Mouse (Mus musculus): Measurements from ENCODE around the gene H2-M5. TPM values are rescaled to one million over a fixed set of nuclear protein-coding genes. Genes with fewer than 3 reads are reported as not detected.
"Not testable (repeated sequence)": the region's sequence is repeated elsewhere in the genome, so short reads cannot be mapped to it uniquely, and the experiment has no call there.

H2-M5 gene
- polyA plus RNA-seq (2014; fragmentation: Nextera tagmentation; extraction: Ambion mirVana) = 0.39 and 0.45 TPM in 2 replicates

DNA sequence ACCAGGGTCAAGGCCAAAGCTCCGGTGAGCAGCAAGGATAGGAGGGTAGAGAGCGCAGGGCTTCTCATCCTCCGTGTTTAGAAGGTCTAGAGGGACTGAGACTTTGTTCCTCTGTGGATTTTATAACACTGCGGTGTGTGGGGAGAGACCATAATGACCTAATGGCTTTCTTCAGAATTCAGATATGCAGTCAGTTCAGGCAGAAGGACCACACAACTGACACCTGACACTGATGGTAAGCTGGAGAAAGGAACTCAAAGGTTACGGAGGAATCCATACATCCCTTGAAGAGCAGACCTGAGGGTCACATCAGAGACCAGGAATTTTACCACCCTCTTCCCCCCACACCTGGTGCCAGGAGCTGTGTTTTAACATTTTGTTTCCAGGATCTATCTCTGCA is at the start of gene H2-M5:
Gene H2-M5, minus strand, starts transcription at position 101 of the 400 bp plus-strand sequence.
- H3K4me3 ChIP-seq (ENCODE audit: low read depth, low read length) = no peak within 1 kb of the TSS
- no peak for DNase-seq (ENCODE audit: low spot score)
- H3K4me1 ChIP-seq (ENCODE audit: control insufficient read depth, insufficient read depth, low read length) = no peaks in the 10 kb centered on the region
- no peak for ATAC-seq (replicated peaks; ENCODE audit: insufficient number of reproducible peaks, low FRiP score, low TSS enrichment, low read depth)
- peaks cover 9% of the 10 kb centered on the region for H3K27me3 ChIP-seq (ENCODE audit: control insufficient read depth, insufficient read depth, low read length)
- no peak within 1 kb of the TSS for H3K27ac ChIP-seq (replicated peaks; ENCODE audit: low read depth, low read length)
- 16% methylated on average over 5 of the region's 5 CpGs for WGBS
- H3K9me3 ChIP-seq (replicated peaks; ENCODE audit: control insufficient read depth, low read length) = no peaks in the 10 kb centered on the region
- H3K4me2 ChIP-seq (ENCODE audit: low read depth, low read length) = no peak within 1 kb of the TSS
- H3K9ac ChIP-seq (replicated peaks; ENCODE audit: low read length) = no peak within 1 kb of the TSS
- no peaks in the 10 kb centered on the region for H3K36me3 ChIP-seq (replicated peaks; ENCODE audit: control insufficient read depth, insufficient read depth, low read depth, low read length)

DNA sequence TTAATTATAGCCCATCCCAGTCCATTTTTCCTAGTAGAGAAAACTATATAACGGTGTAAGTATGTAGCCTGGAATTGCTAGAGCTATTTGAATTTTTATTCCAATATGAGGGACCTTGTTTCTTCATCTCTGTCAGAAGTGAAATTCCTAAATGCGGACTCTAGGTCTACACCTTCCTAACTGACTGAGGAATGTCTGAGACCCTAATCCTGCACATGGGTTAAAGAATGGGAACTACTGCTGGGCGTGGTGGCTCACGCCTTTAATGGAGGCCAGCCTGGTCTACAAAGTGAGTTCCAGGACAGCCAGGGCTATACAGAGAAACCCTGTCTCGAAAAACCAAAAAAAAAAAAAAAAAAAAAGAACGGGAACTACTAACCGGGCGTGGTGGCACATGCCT is 39.8 kb upstream of the H2-M5 start:
- Histone ChIP-seq H3K4me2 (ENCODE audit: low read depth, low read length) (peak overlapping the region; percentile 33), H3K9ac (replicated peaks; ENCODE audit: low read length) (no peak overlapping the region), H3K36me3 (replicated peaks; ENCODE audit: control insufficient read depth, insufficient read depth, low read depth, low read length) (no peaks in the 10 kb centered on the region), H3K4me1 (ENCODE audit: control insufficient read depth, insufficient read depth, low read length) (no peaks in the 10 kb centered on the region), H3K27me3 (ENCODE audit: control insufficient read depth, insufficient read depth, low read length) (no peaks in the 10 kb centered on the region), H3K27ac (replicated peaks; ENCODE audit: low read depth, low read length) (peak overlapping the region; percentile 94), H3K9me3 (replicated peaks; ENCODE audit: control insufficient read depth, low read length) (no peaks in the 10 kb centered on the region), H3K4me3 (ENCODE audit: low read depth, low read length) (peak overlapping the region; percentile 24)
- WGBS = 67% methylated on average over 7 of the region's 8 CpGs
- no peak for DNase-seq (ENCODE audit: low spot score)
- peak; percentile 15; the same call in 1 of the 2 replicates for ATAC-seq (replicated peaks; ENCODE audit: insufficient number of reproducible peaks, low FRiP score, low TSS enrichment, low read depth)

DNA sequence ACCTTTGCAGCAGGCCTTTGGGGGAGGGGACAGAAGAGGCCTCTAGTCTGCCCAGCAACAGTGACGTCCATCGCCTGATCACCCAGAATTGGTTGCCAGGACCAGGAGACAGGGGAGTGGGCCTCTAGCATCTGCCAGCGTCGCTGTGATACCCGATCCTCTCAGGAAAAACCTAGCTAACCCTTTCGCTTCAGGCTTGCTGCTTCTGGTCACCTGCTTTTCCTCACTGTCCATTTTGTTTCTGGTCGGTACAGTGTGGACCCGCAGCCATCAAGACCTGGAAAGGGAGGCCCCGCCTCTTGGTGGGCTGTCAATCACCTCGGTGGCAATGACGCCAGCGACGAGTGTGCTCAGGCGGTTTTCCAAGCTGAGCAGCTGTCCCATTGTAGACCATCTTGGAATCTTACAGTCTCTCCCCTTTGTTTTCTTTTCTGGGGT is 39.4 kb upstream of the H2-M5 start:
- Histone ChIP-seq H3K27me3 (ENCODE audit: control insufficient read depth, insufficient read depth, low read length) (no peaks in the 10 kb centered on the region), H3K36me3 (replicated peaks; ENCODE audit: control insufficient read depth, insufficient read depth, low read depth, low read length) (no peaks in the 10 kb centered on the region), H3K4me3 (ENCODE audit: low read depth, low read length) (peak overlapping the region; percentile 24), H3K4me1 (ENCODE audit: control insufficient read depth, insufficient read depth, low read length) (no peaks in the 10 kb centered on the region), H3K27ac (replicated peaks; ENCODE audit: low read depth, low read length) (peak overlapping the region; percentile 94), H3K9ac (replicated peaks; ENCODE audit: low read length) (peak overlapping the region; percentile 59), H3K4me2 (ENCODE audit: low read depth, low read length) (peak overlapping the region; percentile 41), H3K9me3 (replicated peaks; ENCODE audit: control insufficient read depth, low read length) (no peaks in the 10 kb centered on the region)
- WGBS = 0% methylated on average over 14 of the region's 14 CpGs
- DNase-seq (ENCODE audit: low spot score) = peak; percentile 99
- ATAC-seq (replicated peaks; ENCODE audit: insufficient number of reproducible peaks, low FRiP score, low TSS enrichment, low read depth) = peak; percentile 98

DNA sequence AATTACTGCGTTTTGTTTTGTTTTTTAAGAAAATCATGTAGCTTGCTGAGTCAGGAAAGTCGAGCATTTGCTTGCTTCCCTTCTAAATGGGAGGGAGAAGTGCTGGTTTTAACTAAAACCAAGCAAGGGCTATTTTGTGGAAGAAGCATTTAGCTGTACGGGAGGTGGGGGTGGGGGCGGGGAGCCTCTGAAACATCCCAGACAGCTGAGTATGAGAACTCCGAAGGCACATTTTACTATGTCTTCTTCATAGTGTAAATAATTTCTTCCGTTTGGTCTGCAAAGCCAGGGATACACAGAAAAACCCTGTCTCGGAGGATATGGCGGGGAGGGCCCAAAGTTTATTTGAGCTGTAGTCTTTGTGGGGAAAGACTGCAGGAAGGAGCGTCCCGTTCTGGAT is 38.9 kb upstream of the H2-M5 start:
- H3K4me2 ChIP-seq (ENCODE audit: low read depth, low read length) = peak overlapping the region; percentile 41
- whole genome bisulfite sequencing = 2% methylated on average over 10 of the region's 10 CpGs

DNA sequence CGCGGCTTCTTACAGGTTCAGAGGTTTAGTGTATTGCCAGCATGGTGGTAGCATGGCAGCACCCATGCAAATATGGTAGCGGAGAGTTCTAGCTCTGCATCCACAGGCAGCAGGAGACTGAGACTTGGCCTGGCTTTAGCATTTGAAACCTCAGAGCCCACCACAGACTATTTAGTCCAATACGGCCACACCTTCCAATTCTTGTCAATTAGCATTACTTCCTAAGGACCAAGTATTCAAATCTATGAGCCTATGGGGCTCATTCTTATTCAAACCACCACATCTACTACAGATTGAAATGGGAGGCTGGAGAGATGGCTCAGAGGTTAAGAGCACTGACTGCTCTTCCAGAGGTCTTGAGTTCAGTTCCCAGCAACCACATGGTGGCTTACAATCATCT is 38.1 kb upstream of the H2-M5 start:
- Histone ChIP-seq H3K4me3 (ENCODE audit: low read depth, low read length) (no peak overlapping the region), H3K27ac (replicated peaks; ENCODE audit: low read depth, low read length) (peak overlapping the region; percentile 94; the same call in 1 of the 2 replicates), H3K4me1 (ENCODE audit: control insufficient read depth, insufficient read depth, low read length) (no peaks in the 10 kb centered on the region), H3K27me3 (ENCODE audit: control insufficient read depth, insufficient read depth, low read length) (no peaks in the 10 kb centered on the region), H3K36me3 (replicated peaks; ENCODE audit: control insufficient read depth, insufficient read depth, low read depth, low read length) (no peaks in the 10 kb centered on the region), H3K4me2 (ENCODE audit: low read depth, low read length) (no peak overlapping the region), H3K9ac (replicated peaks; ENCODE audit: low read length) (no peak overlapping the region), H3K9me3 (replicated peaks; ENCODE audit: control insufficient read depth, low read length) (no peaks in the 10 kb centered on the region)
- no peak for ATAC-seq (replicated peaks; ENCODE audit: insufficient number of reproducible peaks, low FRiP score, low TSS enrichment, low read depth)
- WGBS = 94% methylated on average over 4 of the region's 4 CpGs
- DNase-seq (ENCODE audit: low spot score) = no peak

More for the DNA sequence above, 38.9 kb upstream of the H2-M5 start:
- Histone ChIP-seq H3K36me3 (replicated peaks; ENCODE audit: control insufficient read depth, insufficient read depth, low read depth, low read length) (no peaks in the 10 kb centered on the region), H3K27me3 (ENCODE audit: control insufficient read depth, insufficient read depth, low read length) (no peaks in the 10 kb centered on the region), H3K9ac (replicated peaks; ENCODE audit: low read length) (peak overlapping the region; percentile 59), H3K9me3 (replicated peaks; ENCODE audit: control insufficient read depth, low read length) (no peaks in the 10 kb centered on the region), H3K27ac (replicated peaks; ENCODE audit: low read depth, low read length) (peak overlapping the region; percentile 94), H3K4me1 (ENCODE audit: control insufficient read depth, insufficient read depth, low read length) (no peaks in the 10 kb centered on the region), H3K4me3 (ENCODE audit: low read depth, low read length) (peak overlapping the region; percentile 27)
- ATAC-seq (replicated peaks; ENCODE audit: insufficient number of reproducible peaks, low FRiP score, low TSS enrichment, low read depth) = no peak; the same call in 1 of the 2 replicates
- DNase-seq (ENCODE audit: low spot score) = peak; percentile 58

DNA sequence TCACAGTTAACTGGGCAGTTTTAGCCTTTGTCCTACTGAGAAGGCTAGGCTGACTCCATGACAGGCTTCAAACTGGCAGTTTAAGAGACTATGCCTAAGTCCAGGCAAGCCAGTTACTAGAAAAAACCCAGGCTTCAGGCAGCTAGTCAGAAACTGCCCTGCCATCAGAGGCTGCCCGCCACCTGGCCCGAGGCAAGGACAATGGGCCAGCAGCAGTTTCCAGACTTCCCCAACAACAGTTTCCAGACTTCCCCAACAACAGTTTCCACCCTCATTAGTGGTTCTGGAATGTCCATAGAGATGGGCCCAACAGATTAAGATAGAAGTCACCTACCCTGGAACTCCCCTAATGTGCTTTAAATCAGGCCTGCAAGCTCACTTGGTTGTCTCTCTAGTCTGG is 37.1 kb upstream of the H2-M5 start:
- H3K27ac ChIP-seq (replicated peaks; ENCODE audit: low read depth, low read length) = no peak overlapping the region
- ATAC-seq (replicated peaks; ENCODE audit: insufficient number of reproducible peaks, low FRiP score, low TSS enrichment, low read depth) = no peak

DNA sequence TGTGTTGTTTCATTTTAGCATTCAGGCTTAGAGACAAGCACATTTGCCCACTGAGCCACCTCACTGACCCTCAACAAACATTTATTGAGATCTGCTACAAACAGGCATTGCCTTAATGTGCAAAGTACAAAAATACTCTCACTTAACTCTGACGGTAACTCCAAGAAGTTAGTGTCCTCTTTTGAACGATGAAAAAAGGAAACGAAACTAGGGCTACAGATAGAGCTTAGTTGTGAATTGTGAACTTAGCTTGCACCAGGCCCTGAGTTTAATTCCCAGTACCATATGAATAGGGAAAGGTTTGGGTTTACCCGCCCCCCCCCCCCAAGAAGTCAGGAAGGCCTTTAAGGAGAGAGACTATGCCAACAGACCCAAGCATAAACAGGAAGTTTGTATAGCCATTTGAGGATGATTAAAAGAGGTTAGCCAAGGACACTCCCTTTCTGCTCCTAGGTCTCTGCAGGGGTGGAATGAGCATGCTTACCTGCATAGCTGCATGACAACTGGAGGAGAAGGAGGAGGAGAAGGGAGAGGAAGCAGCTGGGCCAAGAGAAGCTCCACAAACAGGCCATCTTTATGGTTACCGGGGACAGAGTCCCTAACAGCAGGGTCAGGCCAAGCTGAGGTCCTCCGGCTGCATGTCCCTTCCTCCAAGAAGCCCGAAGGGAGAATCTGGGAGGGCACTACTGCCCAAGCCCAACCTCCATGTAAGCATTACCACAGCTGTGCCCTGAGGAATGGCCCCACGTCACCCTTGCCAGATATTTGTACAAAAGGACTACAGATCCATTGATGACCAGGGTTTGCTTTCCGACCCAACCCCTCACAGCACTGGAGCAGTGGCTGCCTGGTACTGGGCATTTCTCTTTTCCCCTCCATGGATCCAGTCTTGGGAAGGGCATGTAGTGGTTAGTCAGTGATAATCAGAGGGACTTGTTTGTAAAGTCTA is 33.6 kb upstream of the H2-M5 start, which contains the start of gene Mog:
Gene Mog, minus strand, starts transcription at position 771 of the 949 bp plus-strand sequence.
- no peak for ATAC-seq (replicated peaks; ENCODE audit: insufficient number of reproducible peaks, low FRiP score, low TSS enrichment, low read depth)
- WGBS = 72% methylated on average over 9 of the region's 9 CpGs

More for the DNA sequence above, 37.1 kb upstream of the H2-M5 start:
- Histone ChIP-seq H3K9me3 (replicated peaks; ENCODE audit: control insufficient read depth, low read length) (no peaks in the 10 kb centered on the region), H3K36me3 (replicated peaks; ENCODE audit: control insufficient read depth, insufficient read depth, low read depth, low read length) (no peaks in the 10 kb centered on the region), H3K9ac (replicated peaks; ENCODE audit: low read length) (no peak overlapping the region), H3K27me3 (ENCODE audit: control insufficient read depth, insufficient read depth, low read length) (no peaks in the 10 kb centered on the region), H3K4me2 (ENCODE audit: low read depth, low read length) (no peak overlapping the region), H3K4me3 (ENCODE audit: low read depth, low read length) (no peak overlapping the region), H3K4me1 (ENCODE audit: control insufficient read depth, insufficient read depth, low read length) (no peaks in the 10 kb centered on the region)
- DNase-seq (ENCODE audit: low spot score) = no peak
- 88% methylated on average over 2 of the region's 2 CpGs for WGBS

DNA sequence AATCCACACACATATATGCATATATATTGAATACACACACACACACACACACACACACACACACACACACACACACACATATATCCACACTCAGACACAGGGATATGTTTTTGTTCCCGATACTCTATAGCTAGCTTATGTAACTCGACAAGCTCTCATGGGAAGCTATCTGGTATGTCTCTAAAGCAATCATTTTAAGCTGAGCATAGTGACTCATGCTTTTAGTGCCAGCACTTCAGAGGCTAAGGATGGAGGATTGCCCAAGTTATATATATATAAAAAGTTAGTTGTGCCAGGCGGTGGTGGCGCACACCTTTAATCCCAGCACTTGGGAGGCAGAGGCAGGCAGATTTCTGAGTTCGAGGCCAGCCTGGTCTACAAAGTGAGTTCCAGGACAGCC is 29.9 kb upstream of the H2-M5 start:
- ATAC-seq (replicated peaks; ENCODE audit: insufficient number of reproducible peaks, low FRiP score, low TSS enrichment, low read depth); H3K27ac ChIP-seq (replicated peaks; ENCODE audit: low read depth, low read length); H3K4me2 ChIP-seq (ENCODE audit: low read depth, low read length); H3K9me3 ChIP-seq (replicated peaks; ENCODE audit: control insufficient read depth, low read length); DNase-seq (ENCODE audit: low spot score); H3K4me3 ChIP-seq (ENCODE audit: low read depth, low read length); H3K4me1 ChIP-seq (ENCODE audit: control insufficient read depth, insufficient read depth, low read length); H3K36me3 ChIP-seq (replicated peaks; ENCODE audit: control insufficient read depth, insufficient read depth, low read depth, low read length); H3K27me3 ChIP-seq (ENCODE audit: control insufficient read depth, insufficient read depth, low read length); H3K9ac ChIP-seq (replicated peaks; ENCODE audit: low read length): not testable (repeated sequence)
- WGBS = 95% methylated on average over 5 of the region's 5 CpGs

More for the DNA sequence above, 33.6 kb upstream of the H2-M5 start, which contains the start of gene Mog:
- Histone ChIP-seq H3K4me1 (ENCODE audit: control insufficient read depth, insufficient read depth, low read length) (no peaks in the 10 kb centered on the region), H3K4me2 (ENCODE audit: low read depth, low read length) (no peak within 1 kb of the TSS), H3K9me3 (replicated peaks; ENCODE audit: control insufficient read depth, low read length) (no peaks in the 10 kb centered on the region), H3K27me3 (ENCODE audit: control insufficient read depth, insufficient read depth, low read length) (no peaks in the 10 kb centered on the region), H3K36me3 (replicated peaks; ENCODE audit: control insufficient read depth, insufficient read depth, low read depth, low read length) (no peaks in the 10 kb centered on the region), H3K4me3 (ENCODE audit: low read depth, low read length) (no peak within 1 kb of the TSS), H3K27ac (replicated peaks; ENCODE audit: low read depth, low read length) (no peak within 1 kb of the TSS), H3K9ac (replicated peaks; ENCODE audit: low read length) (no peak within 1 kb of the TSS)
- DNase-seq (ENCODE audit: low spot score) = no peak

Data from embryonic facial prominence, embryonic 11.5 days (tissue).